Mouse (Mus musculus): Measurements from ENCODE around the gene Tmem88b.

Gene Tmem88b

DNA sequence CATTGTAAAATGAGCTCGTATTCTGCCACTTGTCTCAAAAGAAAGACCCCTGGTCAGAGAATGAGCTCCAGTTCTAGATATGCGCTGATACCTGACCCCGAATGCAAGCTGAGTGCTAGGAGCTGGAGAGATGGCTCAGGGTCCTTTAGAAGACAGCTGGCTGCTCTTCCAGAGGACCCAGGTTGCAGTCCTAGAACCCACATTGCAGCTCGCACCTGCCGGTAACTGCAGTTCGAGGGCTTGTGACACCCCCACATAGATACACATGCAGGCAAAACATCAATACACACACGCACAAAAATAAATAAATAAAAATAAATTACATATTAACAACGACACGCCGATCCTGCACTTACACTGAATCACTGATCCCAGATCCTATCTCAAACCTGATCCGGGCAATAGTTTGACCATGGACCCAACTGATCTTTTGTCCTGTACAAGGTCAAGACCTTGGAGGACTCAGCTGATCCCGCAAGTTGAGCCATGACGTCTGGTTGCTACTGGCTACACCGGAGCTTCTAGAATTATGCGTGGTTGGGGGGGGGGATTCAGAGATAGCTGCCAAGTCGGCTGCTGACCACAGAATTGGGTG is 2.1 kb downstream of the Tmem88b start:
- peaks cover 29% of the 10 kb centered on the region for H3K4me1 ChIP-seq (replicated peaks; ENCODE audit: low read depth, low read length)
- peak overlapping the region; percentile 83 for H3K4me3 ChIP-seq (replicated peaks; ENCODE audit: low read length)
- peaks cover 20% of the 10 kb centered on the region for H3K27me3 ChIP-seq (ENCODE audit: insufficient read depth, low read length)
- TF ChIP-seq POU5F1 (IDR thresholded peaks at IDR 0.05; ENCODE audit: borderline replicate concordance, low read length) (no peak), NANOG (IDR thresholded peaks at IDR 0.05; ENCODE audit: borderline replicate concordance, low read length) (no peak), CTCF (conservative IDR thresholded peaks at IDR 0.05; ENCODE audit: low read length) (no peak)
- no peaks in the 10 kb centered on the region for H3K36me3 ChIP-seq (ENCODE audit: insufficient read depth, low read length)
- no peaks in the 10 kb centered on the region for H3K9me3 ChIP-seq (ENCODE audit: low read length)

DNA sequence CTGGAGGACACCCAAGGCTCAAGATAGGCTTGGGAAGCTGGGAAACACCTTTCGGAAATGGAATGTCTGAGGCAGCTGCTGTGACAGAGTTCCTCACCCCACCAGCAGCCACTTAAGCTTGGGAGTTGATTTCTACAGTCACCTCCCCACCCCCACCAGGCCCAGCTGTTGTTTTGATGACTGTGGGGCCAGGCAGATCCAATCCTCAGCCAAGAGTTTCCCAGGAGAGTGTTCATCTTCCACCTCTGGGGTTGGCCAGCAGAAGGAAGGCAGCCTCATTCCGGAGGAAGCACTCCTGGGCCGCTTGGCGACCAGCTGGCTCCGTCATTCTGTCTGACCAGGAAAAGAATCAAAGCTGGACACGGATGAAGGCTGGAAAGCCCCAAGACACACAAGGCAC is 4.8 kb downstream of the Tmem88b start:
- H3K4me3 ChIP-seq (replicated peaks; ENCODE audit: low read length) = no peak overlapping the region
- H3K4me1 ChIP-seq (replicated peaks; ENCODE audit: low read depth, low read length) = peaks cover 47% of the 10 kb centered on the region
- no peaks in the 10 kb centered on the region for H3K36me3 ChIP-seq (ENCODE audit: insufficient read depth, low read length)
- H3K9me3 ChIP-seq (ENCODE audit: low read length) = no peaks in the 10 kb centered on the region
- peaks cover 27% of the 10 kb centered on the region for H3K27me3 ChIP-seq (ENCODE audit: insufficient read depth, low read length)
- TF ChIP-seq CTCF (conservative IDR thresholded peaks at IDR 0.05; ENCODE audit: low read length) (no peak), NANOG (IDR thresholded peaks at IDR 0.05; ENCODE audit: borderline replicate concordance, low read length) (no peak), POU5F1 (IDR thresholded peaks at IDR 0.05; ENCODE audit: borderline replicate concordance, low read length) (no peak)

DNA sequence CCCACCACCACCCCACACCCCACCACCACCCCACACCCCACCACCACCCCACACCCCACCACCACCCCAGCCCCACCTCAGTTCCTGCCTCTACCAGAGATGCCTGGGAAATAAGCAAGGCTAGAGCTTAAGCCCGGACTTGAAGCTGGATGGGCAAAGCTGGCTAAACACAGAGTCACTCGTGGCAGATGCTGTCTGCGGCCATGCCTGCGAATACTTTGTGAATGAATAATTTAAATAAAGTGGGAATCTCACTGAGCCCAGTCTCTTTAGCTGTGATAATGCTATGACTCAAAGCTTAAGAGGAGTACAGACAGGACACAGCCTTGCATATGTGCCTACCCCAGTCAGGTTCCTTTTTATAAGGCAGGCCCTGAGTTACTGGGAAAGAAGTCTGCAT is 6.2 kb downstream of the Tmem88b start:
- TF ChIP-seq POU5F1 (IDR thresholded peaks at IDR 0.05; ENCODE audit: borderline replicate concordance, low read length) (no peak), NANOG (IDR thresholded peaks at IDR 0.05; ENCODE audit: borderline replicate concordance, low read length) (no peak), CTCF (conservative IDR thresholded peaks at IDR 0.05; ENCODE audit: low read length) (no peak)
- H3K4me3 ChIP-seq (replicated peaks; ENCODE audit: low read length) = no peak overlapping the region
- peaks cover 50% of the 10 kb centered on the region for H3K4me1 ChIP-seq (replicated peaks; ENCODE audit: low read depth, low read length)
- H3K27me3 ChIP-seq (ENCODE audit: insufficient read depth, low read length) = peaks cover 32% of the 10 kb centered on the region
- no peaks in the 10 kb centered on the region for H3K36me3 ChIP-seq (ENCODE audit: insufficient read depth, low read length)
- no peaks in the 10 kb centered on the region for H3K9me3 ChIP-seq (ENCODE audit: low read length)

DNA sequence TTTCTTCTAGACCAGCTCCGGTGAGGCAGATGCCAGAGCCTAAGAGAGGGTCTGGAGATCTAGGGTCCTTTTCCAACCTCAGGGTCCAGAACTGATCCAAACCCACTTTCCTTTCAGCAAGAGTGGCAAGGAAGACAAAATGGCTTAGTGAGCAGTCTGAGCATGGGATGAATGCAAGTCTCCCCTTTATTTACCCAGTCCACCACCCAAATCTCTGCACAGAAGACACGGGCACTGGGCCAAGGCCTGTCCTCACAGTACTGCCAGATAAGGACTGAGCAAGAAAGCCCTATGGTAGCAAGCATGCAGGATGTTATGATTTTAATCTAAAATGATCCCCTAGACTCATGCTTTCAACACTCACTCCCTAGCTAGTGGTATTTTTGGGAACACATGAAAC is 7.9 kb downstream of the Tmem88b start:
- Histone ChIP-seq H3K4me1 (replicated peaks; ENCODE audit: low read depth, low read length) (peaks cover 57% of the 10 kb centered on the region), H3K27me3 (ENCODE audit: insufficient read depth, low read length) (peaks cover 46% of the 10 kb centered on the region), H3K9me3 (ENCODE audit: low read length) (no peaks in the 10 kb centered on the region), H3K36me3 (ENCODE audit: insufficient read depth, low read length) (no peaks in the 10 kb centered on the region), H3K4me3 (replicated peaks; ENCODE audit: low read length) (no peak overlapping the region)
- no peak for TF ChIP-seq NANOG (IDR thresholded peaks at IDR 0.05; ENCODE audit: borderline replicate concordance, low read length)
- no peak for TF ChIP-seq CTCF (conservative IDR thresholded peaks at IDR 0.05; ENCODE audit: low read length)
- TF ChIP-seq POU5F1 (IDR thresholded peaks at IDR 0.05; ENCODE audit: borderline replicate concordance, low read length) = no peak

DNA sequence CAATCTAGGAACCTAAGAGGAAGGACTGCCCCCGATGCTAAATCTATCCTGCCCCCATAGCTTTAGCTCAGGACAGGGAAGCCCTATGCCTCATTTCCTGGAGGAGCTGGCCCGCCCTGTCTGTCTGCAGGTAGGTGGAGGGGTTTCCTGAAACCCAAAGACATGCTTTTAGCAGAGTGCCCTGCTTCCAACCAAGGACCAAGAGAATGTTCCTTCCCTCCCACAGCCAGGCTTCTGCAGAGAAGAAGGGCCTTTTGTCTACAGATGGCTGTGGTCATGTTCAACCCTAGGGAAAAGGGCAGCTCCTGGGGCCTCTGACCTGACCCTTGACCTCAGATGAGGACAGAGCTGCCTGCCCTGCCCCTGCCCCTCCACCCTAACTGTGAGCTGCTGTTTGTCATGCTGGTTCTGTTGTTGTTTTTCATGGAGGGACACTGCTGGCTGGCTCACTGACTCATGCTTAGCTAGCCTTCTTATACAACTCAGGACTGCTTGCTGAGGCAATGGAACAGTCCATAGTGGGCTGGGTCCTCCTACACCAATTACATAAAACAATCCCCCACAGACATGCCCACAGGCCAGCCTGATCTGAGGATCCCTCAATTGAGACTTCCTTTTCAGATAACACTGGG is 8.9 kb downstream of the Tmem88b start:
- Histone ChIP-seq H3K9me3 (ENCODE audit: low read length) (no peaks in the 10 kb centered on the region), H3K36me3 (ENCODE audit: insufficient read depth, low read length) (no peaks in the 10 kb centered on the region), H3K27me3 (ENCODE audit: insufficient read depth, low read length) (peaks cover 56% of the 10 kb centered on the region), H3K4me1 (replicated peaks; ENCODE audit: low read depth, low read length) (peaks cover 57% of the 10 kb centered on the region), H3K4me3 (replicated peaks; ENCODE audit: low read length) (peak overlapping the region; percentile 21; the same call in 1 of the 2 replicates)
- TF ChIP-seq CTCF (conservative IDR thresholded peaks at IDR 0.05; ENCODE audit: low read length) (no peak), POU5F1 (IDR thresholded peaks at IDR 0.05; ENCODE audit: borderline replicate concordance, low read length) (no peak), NANOG (IDR thresholded peaks at IDR 0.05; ENCODE audit: borderline replicate concordance, low read length) (no peak)

DNA sequence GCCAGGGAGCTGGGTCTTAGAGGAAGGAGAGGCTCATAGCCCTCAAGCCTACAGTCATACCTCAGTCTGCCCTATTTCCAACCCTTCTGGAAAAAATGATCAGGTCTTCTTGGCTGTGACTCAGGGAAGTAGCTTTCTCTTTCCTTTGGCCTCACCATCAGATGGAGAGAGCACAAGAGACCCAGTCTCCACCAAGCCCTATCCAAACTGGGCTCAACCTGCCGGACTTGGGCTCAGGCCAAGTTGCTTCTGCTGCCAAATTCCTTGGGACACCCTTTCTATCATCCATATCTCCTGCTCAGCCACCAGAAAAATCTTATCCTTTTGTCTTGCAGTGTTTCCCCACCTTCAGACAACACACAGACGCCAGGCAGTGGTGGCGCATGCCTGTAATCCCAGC is 9.8 kb downstream of the Tmem88b start:
- H3K36me3 ChIP-seq (ENCODE audit: insufficient read depth, low read length) = no peaks in the 10 kb centered on the region

DNA sequence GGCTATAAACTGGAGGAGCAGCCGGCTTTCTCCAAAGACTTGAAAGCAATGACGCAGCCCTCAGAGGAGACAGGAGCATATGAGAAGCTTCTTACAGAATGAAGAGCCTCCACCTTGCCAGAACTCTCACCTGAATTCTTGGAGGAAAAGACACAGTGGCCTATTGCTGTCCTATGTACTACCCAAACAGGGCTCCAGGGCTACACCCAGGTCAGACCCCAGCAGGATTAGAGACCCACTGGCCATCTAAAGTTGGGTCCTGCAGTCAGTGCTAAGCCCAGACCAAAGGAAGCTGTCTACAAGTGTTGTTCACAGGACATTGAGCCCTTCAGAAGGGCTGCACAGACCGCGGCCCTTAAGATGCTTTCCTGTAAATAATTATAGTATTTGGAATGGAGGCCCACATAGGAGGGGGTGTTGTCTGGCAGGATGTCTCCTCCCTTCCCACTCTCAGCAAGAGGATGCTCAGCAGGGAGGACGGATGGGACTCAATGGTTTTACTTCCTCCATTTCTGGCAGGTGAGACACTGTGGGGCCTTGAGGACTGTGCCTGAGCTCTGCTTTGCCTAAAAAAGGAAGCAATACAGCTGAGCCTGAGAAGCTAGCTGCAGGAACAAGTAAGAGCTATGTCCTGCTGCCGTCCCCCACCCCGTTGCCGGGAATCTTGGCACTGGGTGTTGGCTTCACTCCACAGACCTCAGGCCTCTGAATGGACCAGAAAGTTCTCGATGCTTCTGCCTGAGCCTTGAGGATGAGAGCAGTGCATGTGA is 10.5 kb downstream of the Tmem88b start:
- Histone ChIP-seq H3K36me3 (ENCODE audit: insufficient read depth, low read length) (no peaks in the 10 kb centered on the region), H3K9me3 (ENCODE audit: low read length) (no peaks in the 10 kb centered on the region), H3K27me3 (ENCODE audit: insufficient read depth, low read length) (peaks cover 68% of the 10 kb centered on the region), H3K4me1 (replicated peaks; ENCODE audit: low read depth, low read length) (peaks cover 55% of the 10 kb centered on the region), H3K4me3 (replicated peaks; ENCODE audit: low read length) (peak overlapping the region; percentile 76)
- TF ChIP-seq POU5F1 (IDR thresholded peaks at IDR 0.05; ENCODE audit: borderline replicate concordance, low read length) = no peak

More for the DNA sequence above, 9.8 kb downstream of the Tmem88b start:
- H3K27me3 ChIP-seq (ENCODE audit: insufficient read depth, low read length) = peaks cover 65% of the 10 kb centered on the region
- TF ChIP-seq NANOG (IDR thresholded peaks at IDR 0.05; ENCODE audit: borderline replicate concordance, low read length) (no peak), POU5F1 (IDR thresholded peaks at IDR 0.05; ENCODE audit: borderline replicate concordance, low read length) (no peak)
- H3K4me1 ChIP-seq (replicated peaks; ENCODE audit: low read depth, low read length) = peaks cover 53% of the 10 kb centered on the region
- H3K4me3 ChIP-seq (replicated peaks; ENCODE audit: low read length) = peak overlapping the region; percentile 76; the same call in 1 of the 2 replicates
- no peaks in the 10 kb centered on the region for H3K9me3 ChIP-seq (ENCODE audit: low read length)

DNA sequence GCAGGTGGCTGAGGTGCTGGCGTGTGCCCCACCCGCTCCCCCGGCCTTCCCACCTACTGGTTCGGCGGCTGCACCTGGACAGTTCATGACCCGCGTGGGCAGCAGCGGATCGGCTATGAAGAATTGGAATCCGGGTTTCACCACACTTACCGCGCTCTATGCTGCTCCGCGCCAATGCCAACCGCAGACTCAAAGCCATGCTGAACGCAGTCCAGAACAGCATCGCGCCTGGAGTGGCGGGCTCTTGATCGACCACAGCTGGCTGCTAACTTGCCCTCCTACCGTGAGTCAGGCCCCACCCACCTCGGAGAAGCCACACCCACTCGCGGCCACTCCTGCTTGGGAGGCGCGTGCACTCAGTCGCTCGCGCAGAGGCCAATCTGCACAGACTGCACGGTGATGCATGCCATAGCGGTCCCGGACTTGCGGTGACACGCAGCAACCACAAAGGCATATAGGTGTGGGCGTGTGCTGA is 11.4 kb downstream of the Tmem88b start, which contains the start of gene Vwa1:
Vwa1 (minus strand) TSS at position 419 of the 475 bp plus-strand sequence.
- Histone ChIP-seq H3K36me3 (ENCODE audit: insufficient read depth, low read length) (no peaks in the 10 kb centered on the region), H3K4me3 (replicated peaks; ENCODE audit: low read length) (peak within 1 kb of the TSS; percentile 76), H3K4me1 (replicated peaks; ENCODE audit: low read depth, low read length) (peaks cover 63% of the 10 kb centered on the region), H3K9me3 (ENCODE audit: low read length) (no peaks in the 10 kb centered on the region), H3K27me3 (ENCODE audit: insufficient read depth, low read length) (peaks cover 75% of the 10 kb centered on the region)
- TF ChIP-seq CTCF (conservative IDR thresholded peaks at IDR 0.05; ENCODE audit: low read length) = no peak
- peak; percentile 31; the same call in 1 of the 2 replicates for TF ChIP-seq NANOG (IDR thresholded peaks at IDR 0.05; ENCODE audit: borderline replicate concordance, low read length)
- TF ChIP-seq POU5F1 (IDR thresholded peaks at IDR 0.05; ENCODE audit: borderline replicate concordance, low read length) = no peak

Measured in E14TG2a.4 (cell line).